ENCODE assay signal across 19 mouse cellular contexts in genomic region chr16:86244191-86244590, GRCm38 (mm10).
"Had no signal": no experiment of that assay in that cellular context is flagged by ENCODE, and none has a peak within 500 bp of the region (broad histone marks: within the 10 kb centered on the region; RNA-seq: fewer than 3 reads in every experiment).

No protein-coding gene starts in this region.

- ATAC-seq: midbrain, embryonic 15.5 days had no signal

- H3K27ac ChIP-seq: limb, embryonic 10.5 days; limb, embryonic 13.5 days; liver, embryonic 13.5 days; midbrain, embryonic 12.5 days; midbrain, embryonic 15.5 days; neural tube, embryonic 12.5 days; neural tube, embryonic 15.5 days; stomach, postnatal 0 days had no signal

- H3K9ac ChIP-seq: limb, embryonic 13.5 days; liver, embryonic 13.5 days; midbrain, embryonic 12.5 days; midbrain, embryonic 15.5 days; neural tube, embryonic 12.5 days; neural tube, embryonic 15.5 days had no signal

- DNase-seq: kidney, adult 18-20 months; kidney, postnatal 25 days; liver, embryonic 13.5 days; lung, adult 2 months; lung, postnatal 14 days; lung, postnatal 4 days; right cerebral cortex, adult 18-20 months; right cerebral cortex, postnatal 14 days; right cerebral cortex, postnatal 4 days; thymus, adult 2 months; thymus, postnatal 14 days; thymus, postnatal 4 days had no signal

- H3K4me1 ChIP-seq: limb, embryonic 13.5 days; liver, embryonic 13.5 days; midbrain, embryonic 12.5 days; midbrain, embryonic 15.5 days; neural tube, embryonic 12.5 days; neural tube, embryonic 15.5 days had no signal

- H3K36me3 ChIP-seq: limb, embryonic 10.5 days; limb, embryonic 13.5 days; liver, embryonic 13.5 days; midbrain, embryonic 12.5 days; midbrain, embryonic 15.5 days; neural tube, embryonic 12.5 days; neural tube, embryonic 15.5 days had no signal

- H3K9me3 ChIP-seq: limb, embryonic 10.5 days; limb, embryonic 13.5 days; liver, embryonic 13.5 days; midbrain, embryonic 12.5 days; midbrain, embryonic 15.5 days; neural tube, embryonic 12.5 days; neural tube, embryonic 15.5 days had no signal

- H3K4me2 ChIP-seq: limb, embryonic 13.5 days; liver, embryonic 13.5 days; midbrain, embryonic 12.5 days; midbrain, embryonic 15.5 days; neural tube, embryonic 12.5 days; neural tube, embryonic 15.5 days had no signal

- H3K27me3 ChIP-seq: limb, embryonic 13.5 days; liver, embryonic 13.5 days; midbrain, embryonic 12.5 days; midbrain, embryonic 15.5 days; neural tube, embryonic 12.5 days; neural tube, embryonic 15.5 days had no signal

- H3K4me3 ChIP-seq: limb, embryonic 10.5 days; limb, embryonic 13.5 days; liver, embryonic 13.5 days; midbrain, embryonic 12.5 days; midbrain, embryonic 15.5 days; neural tube, embryonic 12.5 days; neural tube, embryonic 15.5 days had no signal
